Mouse (Mus musculus) neural tube, embryonic 13.5 days (tissue): ENCODE measurements at regions not wholly inside any gene's neighbourhood (a gene's known extent, or its start where the extent isn't known, plus 50 kb on each side); places are given as distances from the start of the nearest gene placed in this dataset.

Source experiments
- ATAC-seq: fragments of 200-750 bp; cut with Nextera tagmentation; 2 replicates; pipeline ENCODE4 v1.8.0; 2017; ENCODE audit warnings: low read depth, mild to moderate bottlenecking, moderate TSS enrichment, moderate library complexity
- H3K27ac ChIP-seq: fragments of 300-500 bp; sonication (generic); replicated peaks from 2 replicates; pipeline ENCODE4 v1.5.1; 2015; ENCODE audit warnings: moderate library complexity, mild to moderate bottlenecking, inconsistent platforms
- H3K27me3 ChIP-seq: fragments of 300-500 bp; sonication (generic); 2 replicates; pipeline ENCODE4 v1.6.1; 2015; ENCODE audit warnings: mild to moderate bottlenecking, inconsistent platforms
- H3K36me3 ChIP-seq: fragments of 300-500 bp; sonication (generic); 2 replicates; pipeline ENCODE4 v1.6.1; 2015; ENCODE audit warnings: mild to moderate bottlenecking, inconsistent platforms
- H3K4me1 ChIP-seq: fragments of 300-500 bp; sonication (generic); replicated peaks from 2 replicates; pipeline ENCODE4 v1.6.1; 2015; ENCODE audit warnings: inconsistent platforms
- H3K4me2 ChIP-seq: fragments of 300-500 bp; sonication (generic); 2 replicates; pipeline ENCODE4 v1.6.1; 2015; ENCODE audit warnings: inconsistent platforms, mild to moderate bottlenecking, moderate library complexity
- H3K4me3 ChIP-seq: fragments of 300-500 bp; sonication (generic); 2 replicates; pipeline ENCODE4 v1.5.1; 2015; ENCODE audit warnings: mild to moderate bottlenecking, inconsistent platforms
- H3K9ac ChIP-seq: fragments of 300-500 bp; sonication (generic); 2 replicates; pipeline ENCODE4 v1.6.1; 2015; ENCODE audit warnings: moderate library complexity, mild to moderate bottlenecking, inconsistent platforms
- H3K9me3 ChIP-seq: fragments of 300-500 bp; sonication (generic); 2 replicates; pipeline ENCODE4 v1.6.1; 2016; ENCODE audit warnings: inconsistent platforms
- WGBS: fragments of 180-500 bp; shearing (Covaris S2); methylation state at CpG from one replicate; pipeline ENCODE4 v1.1.7; 2015; 5-methylcytosine and 5-hydroxymethylcytosine counted together

DNA sequence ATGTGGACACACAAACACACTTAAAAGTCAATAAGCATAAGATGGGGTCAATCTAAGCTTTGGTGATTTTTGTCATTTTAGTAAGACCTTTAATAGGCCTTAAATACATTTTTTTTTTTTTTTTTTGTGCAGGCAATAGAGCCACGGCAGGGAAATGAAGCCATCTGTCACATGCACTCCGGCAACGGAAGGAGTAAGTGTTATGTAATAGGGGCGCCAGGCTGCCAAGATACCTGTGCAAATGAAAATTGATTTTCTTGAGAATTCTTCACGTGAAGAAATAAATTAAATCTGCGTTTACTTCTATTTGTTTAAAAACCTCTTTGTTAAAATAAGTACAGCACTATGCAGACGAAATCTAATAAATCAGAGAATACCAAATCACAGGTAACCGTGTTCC is 54.6 kb upstream of the Card11 start:
- Histone ChIP-seq H3K9me3 (peaks cover 16% of the 10 kb centered on the region), H3K4me3 (no peak overlapping the region), H3K4me1 (no peaks in the 10 kb centered on the region), H3K27ac (no peak overlapping the region), H3K27me3 (no peaks in the 10 kb centered on the region), H3K9ac (no peak overlapping the region), H3K36me3 (no peaks in the 10 kb centered on the region), H3K4me2 (no peak overlapping the region)
- ATAC-seq: no peak
- 81% methylated on average over 8 of the region's 8 CpGs for WGBS

DNA sequence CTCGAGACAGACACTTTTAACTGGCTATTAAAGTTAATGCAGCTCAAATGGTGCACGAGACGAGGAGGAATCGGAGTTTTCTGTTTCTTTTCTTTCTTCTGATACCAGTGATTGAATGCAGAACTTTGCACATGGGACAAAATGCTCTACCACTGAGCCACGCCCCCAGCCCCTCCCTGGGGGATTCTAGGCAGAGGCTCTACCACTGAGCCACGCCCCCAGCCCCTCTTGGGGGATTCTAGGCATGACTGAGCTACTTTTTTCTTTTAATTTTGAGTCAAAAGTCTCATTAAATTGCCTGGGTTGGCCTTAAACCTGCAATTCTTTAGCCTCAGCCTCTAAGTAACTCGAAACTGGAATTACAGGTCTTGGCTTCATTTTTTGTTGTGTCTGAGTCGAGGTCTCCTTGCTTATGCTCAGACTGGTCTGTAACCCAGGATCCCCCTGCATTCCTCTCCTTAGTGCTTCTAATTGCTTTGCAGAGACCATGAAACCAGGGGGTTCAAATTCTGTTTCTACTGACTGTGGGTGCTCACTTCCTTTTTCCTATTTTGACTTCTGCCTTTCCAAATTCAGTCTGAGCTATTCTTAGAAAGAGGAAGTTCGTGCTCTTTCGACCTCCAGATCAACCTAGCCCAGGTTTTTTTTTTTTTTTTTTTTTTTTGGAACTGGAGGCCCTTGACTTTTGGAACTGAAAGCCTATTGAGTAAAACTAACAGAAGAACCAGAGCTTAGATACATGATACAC is 55.4 kb upstream of the Card11 start:
- Histone ChIP-seq H3K4me3 (no peak overlapping the region), H3K27ac (no peak overlapping the region), H3K27me3 (no peaks in the 10 kb centered on the region), H3K4me1 (no peaks in the 10 kb centered on the region), H3K36me3 (no peaks in the 10 kb centered on the region), H3K9me3 (peaks cover 16% of the 10 kb centered on the region), H3K4me2 (no peak overlapping the region), H3K9ac (no peak overlapping the region)
- ATAC-seq: no peak
- 79% methylated on average over 10 of the region's 10 CpGs for WGBS

DNA sequence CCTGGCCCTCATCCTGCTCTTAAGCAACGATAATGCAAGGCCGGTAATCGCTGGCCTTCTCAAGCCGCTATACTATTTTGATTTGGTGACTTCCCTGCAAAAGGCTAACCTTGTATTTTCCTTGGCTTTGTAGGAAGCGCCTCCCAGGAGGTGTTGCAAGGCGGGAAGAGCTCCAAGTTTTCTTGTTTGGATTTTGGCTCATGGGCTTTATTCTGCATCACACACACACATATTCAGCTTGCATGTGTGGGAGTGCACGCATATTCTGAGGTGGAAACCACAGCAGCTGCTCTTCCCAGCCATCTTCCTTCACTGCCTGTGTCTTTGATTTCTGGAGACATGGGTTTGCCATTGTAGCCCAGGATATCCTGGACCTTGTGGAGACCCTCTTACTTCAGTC is 57.8 kb upstream of the Card11 start:
- 83% methylated on average over 7 of the region's 7 CpGs for whole genome bisulfite sequencing
- H3K4me3 ChIP-seq: no peak overlapping the region
- no peak overlapping the region for H3K4me2 ChIP-seq
- 0 out of 2 replicates have a peak, but pooled peaks cover 6% of the 10 kb centered on the region for H3K9me3 ChIP-seq
- H3K27ac ChIP-seq: no peak overlapping the region
- no peak overlapping the region for H3K9ac ChIP-seq
- ATAC-seq: no peak
- H3K36me3 ChIP-seq: no peaks in the 10 kb centered on the region
- H3K4me1 ChIP-seq: no peaks in the 10 kb centered on the region
- no peaks in the 10 kb centered on the region for H3K27me3 ChIP-seq

DNA sequence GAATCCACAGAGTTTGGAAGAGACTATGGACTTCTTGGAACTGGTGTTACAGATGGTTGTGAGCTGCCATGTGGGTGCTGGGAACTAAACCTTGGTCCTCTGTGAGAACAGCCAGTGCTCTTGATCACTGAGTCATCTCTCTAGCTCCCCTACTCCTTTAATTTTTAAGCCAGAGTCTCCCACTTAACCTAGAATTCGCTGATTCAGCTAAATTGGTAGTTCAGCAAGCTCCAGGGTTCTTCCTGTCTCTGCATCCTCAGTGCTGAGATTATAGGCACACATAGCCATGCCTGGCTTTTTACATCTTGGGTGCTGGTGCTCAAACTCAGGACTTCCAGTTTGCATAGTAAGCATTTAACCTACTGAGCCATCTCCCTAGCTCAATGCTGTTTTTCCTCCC is 58.5 kb upstream of the Card11 start:
- Histone ChIP-seq H3K36me3 (no peaks in the 10 kb centered on the region), H3K27ac (no peak overlapping the region), H3K27me3 (no peaks in the 10 kb centered on the region), H3K9me3 (0 out of 2 replicates have a peak, but pooled peaks cover 6% of the 10 kb centered on the region), H3K4me2 (no peak overlapping the region), H3K4me1 (no peaks in the 10 kb centered on the region), H3K9ac (no peak overlapping the region), H3K4me3 (no peak overlapping the region)
- WGBS: 64% methylated on average over 1 of the region's 1 CpGs
- no peak for ATAC-seq

DNA sequence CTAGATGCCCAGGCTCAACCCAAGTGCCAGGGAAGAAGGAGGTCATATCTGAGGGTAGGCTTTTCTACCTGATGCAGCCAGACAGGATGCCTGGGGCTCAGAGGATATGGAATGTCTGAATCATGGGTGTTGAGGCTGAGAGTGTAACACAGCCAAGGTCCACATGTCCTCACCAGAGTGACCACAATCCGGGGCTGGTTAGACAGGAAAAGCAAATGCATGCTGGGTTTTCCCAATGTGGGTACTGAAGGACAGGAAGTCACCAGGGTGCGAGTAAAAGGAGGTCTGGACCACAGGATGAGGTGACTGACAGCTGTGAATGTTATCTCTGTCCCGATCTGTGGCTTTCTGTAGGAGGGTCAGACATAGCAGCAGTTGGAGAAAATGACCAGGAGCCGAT is 61.8 kb upstream of the Card11 start:
- no peak overlapping the region for H3K4me2 ChIP-seq
- no peaks in the 10 kb centered on the region for H3K27me3 ChIP-seq
- 0 out of 2 replicates have a peak, but pooled peaks cover 1% of the 10 kb centered on the region for H3K9me3 ChIP-seq
- no peaks in the 10 kb centered on the region for H3K36me3 ChIP-seq
- 84% methylated on average over 4 of the region's 4 CpGs for WGBS
- H3K27ac ChIP-seq: no peak overlapping the region
- no peak overlapping the region for H3K9ac ChIP-seq
- no peaks in the 10 kb centered on the region for H3K4me1 ChIP-seq
- no peak for ATAC-seq
- no peak overlapping the region for H3K4me3 ChIP-seq

DNA sequence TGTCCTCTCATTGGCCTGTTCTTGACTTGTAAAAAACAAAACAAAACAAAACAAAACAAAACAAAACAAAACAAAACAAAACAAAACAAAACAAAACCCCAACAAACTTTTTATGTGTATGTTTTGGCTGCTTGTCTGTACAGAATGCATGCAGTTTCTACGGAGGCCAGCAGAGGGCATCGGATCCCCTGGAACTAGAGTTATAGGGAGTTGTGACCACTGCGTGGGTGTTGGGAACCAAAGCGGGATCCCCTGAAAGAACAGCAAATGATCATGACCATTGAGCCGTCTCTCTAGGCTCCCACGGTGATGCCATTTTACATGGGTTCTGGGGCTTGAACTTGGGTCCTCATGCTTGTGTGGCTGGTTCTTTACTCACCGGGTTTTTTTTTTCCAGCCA is 67.2 kb upstream of the Card11 start:
- H3K4me3 ChIP-seq: no peak overlapping the region
- 79% methylated on average over 7 of the region's 7 CpGs for WGBS

DNA sequence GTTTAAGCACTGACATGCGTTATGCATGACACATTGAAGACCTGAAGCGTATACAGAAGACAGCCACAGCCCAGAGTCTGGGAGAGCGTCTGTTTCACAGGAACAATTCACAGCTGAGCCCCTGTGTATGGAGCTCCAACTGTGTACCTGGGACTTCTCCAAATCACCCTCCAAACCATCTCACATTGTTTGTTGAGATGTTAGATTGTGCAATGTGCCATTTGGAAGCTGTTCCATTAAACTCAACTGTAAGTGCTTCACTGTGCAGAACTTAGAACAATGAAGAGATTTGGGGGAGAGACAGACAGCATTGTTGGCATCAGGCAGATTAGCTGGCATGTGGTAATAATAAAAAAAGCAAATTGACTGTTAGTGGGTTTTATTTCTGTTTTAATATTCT is 74.1 kb upstream of the Card11 start:
- Histone ChIP-seq H3K4me1 (peaks cover 1% of the 10 kb centered on the region; the same call in 1 of the 2 replicates), H3K9ac (no peak overlapping the region), H3K4me3 (no peak overlapping the region), H3K27ac (no peak overlapping the region), H3K36me3 (no peaks in the 10 kb centered on the region), H3K4me2 (no peak overlapping the region), H3K9me3 (no peaks in the 10 kb centered on the region), H3K27me3 (no peaks in the 10 kb centered on the region)
- WGBS: 60% methylated on average over 3 of the region's 3 CpGs
- ATAC-seq: no peak

More for the DNA sequence above, 67.2 kb upstream of the Card11 start:
- Histone ChIP-seq H3K9ac (no peak overlapping the region), H3K4me1 (no peaks in the 10 kb centered on the region), H3K9me3 (no peaks in the 10 kb centered on the region), H3K36me3 (no peaks in the 10 kb centered on the region), H3K4me2 (no peak overlapping the region), H3K27ac (no peak overlapping the region), H3K27me3 (no peaks in the 10 kb centered on the region)
- no peak for ATAC-seq

DNA sequence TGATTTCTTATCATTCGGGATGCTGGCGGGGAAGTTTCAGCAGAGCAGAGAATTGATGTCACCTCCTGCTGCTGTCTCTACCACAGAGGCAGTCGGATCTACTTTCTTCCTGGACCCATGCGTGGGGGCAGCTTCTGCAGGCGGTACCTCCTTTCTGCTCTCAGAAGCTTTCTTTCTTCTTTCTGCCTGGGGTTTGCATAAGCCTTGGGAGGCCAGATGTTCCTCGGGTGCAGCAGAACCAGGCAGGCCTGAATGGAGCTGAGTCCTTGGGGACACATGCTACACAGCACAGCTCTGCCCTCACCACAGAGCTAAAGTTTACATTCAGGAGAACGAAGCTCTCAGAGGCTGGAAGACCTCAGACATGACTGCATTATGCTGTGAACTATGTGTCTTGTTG is 75.8 kb upstream of the Card11 start:
- 63% methylated on average over 7 of the region's 7 CpGs for WGBS
- no peak overlapping the region for H3K4me3 ChIP-seq
- no peak for ATAC-seq

DNA sequence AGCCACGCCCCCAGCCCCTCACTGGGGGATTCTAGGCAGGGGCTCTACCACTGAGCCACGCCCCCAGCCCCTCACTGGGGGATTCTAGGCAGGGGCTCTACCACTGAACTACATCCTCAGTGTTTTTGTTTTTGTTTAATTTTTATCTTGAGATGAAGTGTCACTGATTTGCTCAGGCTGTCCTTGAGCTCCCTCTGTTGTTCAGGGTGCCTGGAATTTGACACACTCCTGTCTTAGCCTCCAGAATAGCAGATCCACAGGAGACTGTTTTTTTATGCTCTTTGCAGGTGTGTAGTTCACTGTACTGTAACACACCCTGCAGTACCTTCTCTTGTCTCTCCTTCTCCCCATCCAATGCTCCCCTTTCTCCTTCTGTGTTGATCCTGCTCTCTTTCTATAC is 76.6 kb upstream of the Card11 start:
- no peaks in the 10 kb centered on the region for H3K36me3 ChIP-seq
- ATAC-seq: no peak
- no peak overlapping the region for H3K9ac ChIP-seq
- no peak overlapping the region for H3K4me3 ChIP-seq
- H3K9me3 ChIP-seq: no peaks in the 10 kb centered on the region
- WGBS: 83% methylated on average over 2 of the region's 2 CpGs
- no peaks in the 10 kb centered on the region for H3K27me3 ChIP-seq
- no peak overlapping the region for H3K4me2 ChIP-seq
- no peak overlapping the region for H3K27ac ChIP-seq
- H3K4me1 ChIP-seq: peaks cover 4% of the 10 kb centered on the region; the same call in 1 of the 2 replicates

More for the DNA sequence above, 75.8 kb upstream of the Card11 start:
- H3K36me3 ChIP-seq: no peaks in the 10 kb centered on the region
- H3K27ac ChIP-seq: no peak overlapping the region
- no peaks in the 10 kb centered on the region for H3K9me3 ChIP-seq
- no peak overlapping the region for H3K4me2 ChIP-seq
- no peaks in the 10 kb centered on the region for H3K27me3 ChIP-seq
- H3K4me1 ChIP-seq: peaks cover 4% of the 10 kb centered on the region; the same call in 1 of the 2 replicates
- no peak overlapping the region for H3K9ac ChIP-seq

DNA sequence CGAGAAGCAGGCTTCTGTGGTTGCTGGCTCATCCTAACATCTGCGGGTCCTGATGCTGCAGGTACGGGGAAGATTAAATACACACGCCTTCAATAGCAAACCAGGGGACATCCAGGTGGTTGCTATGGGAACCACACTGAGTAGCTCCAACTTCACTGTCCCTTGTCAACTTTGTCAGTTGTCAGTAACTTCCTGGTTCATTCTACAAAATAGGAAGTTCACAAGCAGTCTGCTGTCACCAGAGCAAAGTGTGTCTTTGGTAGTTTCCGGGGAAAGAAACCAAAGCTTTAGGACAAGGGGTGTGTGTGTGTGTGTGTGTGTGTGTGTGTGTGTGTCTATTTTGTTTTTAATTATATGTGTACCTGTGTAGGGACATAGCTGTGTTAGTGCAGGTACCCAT is 80.5 kb upstream of the Card11 start:
- WGBS: 83% methylated on average over 5 of the region's 5 CpGs
- no peak for ATAC-seq
- Histone ChIP-seq H3K4me3 (no peak overlapping the region), H3K27ac (no peak overlapping the region), H3K4me1 (peaks cover 8% of the 10 kb centered on the region; the same call in 1 of the 2 replicates), H3K36me3 (no peaks in the 10 kb centered on the region), H3K9me3 (no peaks in the 10 kb centered on the region), H3K4me2 (no peak overlapping the region), H3K27me3 (no peaks in the 10 kb centered on the region), H3K9ac (no peak overlapping the region)

DNA sequence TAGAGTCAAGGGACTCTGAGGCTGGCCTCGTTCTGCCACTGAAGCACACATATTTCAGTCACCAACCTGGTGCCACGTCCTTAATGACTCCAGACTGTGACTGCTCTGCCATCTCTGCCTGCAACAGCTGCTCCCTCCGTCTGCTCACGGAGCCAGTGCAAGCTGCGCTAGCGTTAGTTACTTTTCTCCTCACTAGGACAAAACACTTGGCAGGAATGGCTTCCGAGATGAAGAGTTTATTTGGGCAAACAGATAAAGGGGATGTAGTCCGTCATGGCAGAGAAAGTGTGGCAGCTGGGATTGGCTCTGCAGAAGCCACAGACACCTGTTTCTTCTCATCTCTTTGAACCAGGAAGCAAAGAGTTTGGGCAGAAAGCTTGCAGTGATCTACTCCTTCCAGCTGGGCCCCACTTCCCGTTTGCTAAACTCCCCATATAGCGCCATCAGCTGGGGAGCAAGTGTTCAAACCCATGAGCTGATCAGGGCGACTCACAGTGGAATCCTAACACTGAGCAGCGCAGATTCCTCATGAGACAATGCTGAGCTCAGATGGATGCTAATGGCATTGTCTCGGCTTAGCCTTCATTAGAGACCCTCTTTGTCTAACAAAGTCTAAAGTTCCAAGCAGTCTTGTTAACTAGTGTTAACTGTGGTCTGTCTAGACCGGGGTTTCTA is 83.8 kb upstream of the Card11 start:
- Histone ChIP-seq H3K27me3 (no peaks in the 10 kb centered on the region), H3K27ac (no peak overlapping the region), H3K9ac (no peak overlapping the region), H3K4me1 (peaks cover 8% of the 10 kb centered on the region; the same call in 1 of the 2 replicates), H3K4me2 (no peak overlapping the region), H3K4me3 (no peak overlapping the region), H3K36me3 (no peaks in the 10 kb centered on the region), H3K9me3 (no peaks in the 10 kb centered on the region)
- 72% methylated on average over 14 of the region's 14 CpGs for WGBS
- ATAC-seq: no peak

DNA sequence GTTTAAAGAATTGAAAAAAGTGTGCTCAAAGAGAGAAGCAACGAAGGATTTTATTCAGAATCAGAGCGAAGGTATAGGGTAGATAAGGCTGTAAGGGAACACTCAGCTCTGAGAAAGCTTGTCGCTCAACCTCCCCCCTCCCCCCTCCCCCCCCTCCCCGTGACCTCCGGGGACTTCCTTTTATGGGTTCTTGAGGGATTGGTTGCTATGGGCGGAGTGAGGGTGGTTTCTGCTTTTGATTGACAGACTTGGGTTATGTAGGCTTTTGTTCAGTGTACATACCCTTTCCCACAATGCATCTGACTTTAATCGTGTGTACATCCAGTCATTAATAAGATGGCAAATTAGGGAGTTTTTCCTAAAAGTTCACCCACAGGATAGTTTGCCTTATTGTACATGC is 84.4 kb upstream of the Card11 start:
- Histone ChIP-seq H3K27me3 (no peaks in the 10 kb centered on the region), H3K9me3 (no peaks in the 10 kb centered on the region), H3K36me3 (no peaks in the 10 kb centered on the region), H3K4me3 (no peak overlapping the region), H3K27ac (no peak overlapping the region), H3K9ac (no peak overlapping the region), H3K4me2 (no peak overlapping the region), H3K4me1 (peaks cover 4% of the 10 kb centered on the region; the same call in 1 of the 2 replicates)
- WGBS: 42% methylated on average over 7 of the region's 7 CpGs
- ATAC-seq: no peak
